Mouse (Mus musculus): ENCODE results near the gene H2-M5. TPM values are rescaled to one million over a fixed set of nuclear protein-coding genes. Genes with fewer than 3 reads are reported as not detected.
"Not testable (repeated sequence)": the region's sequence is repeated elsewhere in the genome, so short reads cannot be mapped to it uniquely, and the experiment has no call there.

H2-M5 gene
- total RNA-seq, 2 experiments from 2014 or later, result 1.6 to 1.7 TPM

DNA sequence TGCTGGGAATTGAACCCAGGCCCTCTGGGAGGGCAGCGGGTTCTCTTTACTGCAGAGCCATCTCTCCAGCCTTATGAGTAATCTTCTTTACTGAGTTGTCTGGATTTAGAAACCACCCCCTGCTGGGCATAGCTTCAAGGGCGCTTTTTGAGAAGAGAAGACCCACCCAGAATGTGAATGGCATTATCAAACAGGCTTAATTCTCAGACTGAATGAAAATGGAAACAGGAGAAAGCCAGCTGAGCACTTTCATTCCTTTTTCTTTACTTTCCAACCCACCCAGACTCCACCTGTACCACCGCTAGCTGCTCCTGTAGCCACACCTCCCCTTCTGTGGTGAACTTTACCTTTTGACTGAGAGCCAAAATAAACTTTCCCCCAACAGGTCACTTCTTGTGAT, 6.1 kb upstream of the H2-M5 start:
- peak in 1 of 2 experiments; percentile 57 for DNase-seq (ENCODE audit: low spot score in 2 of 2)
- intact Hi-C loops (cut with DNase I), result loop anchor here (5.0 kb wide), 1 partner anchor 83 kb away; no protein-coding TSS in a partner anchor

DNA sequence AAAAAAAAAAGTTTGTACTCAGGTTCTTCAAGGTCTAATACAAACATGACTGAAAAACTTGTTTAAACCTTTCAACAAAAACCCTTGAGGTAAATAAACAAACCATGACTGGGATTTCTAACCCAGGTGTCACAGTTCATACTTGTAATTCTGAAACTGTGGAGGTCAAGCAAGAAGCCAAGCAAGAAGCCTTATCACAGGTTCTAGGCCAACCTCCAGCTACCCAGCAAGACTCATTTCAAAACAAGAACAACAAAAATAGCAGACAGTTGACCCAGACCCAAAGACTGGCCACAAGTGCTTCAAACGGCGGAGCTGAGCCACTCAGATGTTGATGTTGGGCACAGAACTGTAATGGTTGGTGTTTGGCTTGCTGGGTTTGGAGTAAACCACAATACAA, 5.2 kb upstream of the H2-M5 start:
- DNase-seq (ENCODE audit: low spot score in 2 of 2), result no peak
- intact Hi-C loops (cut with DNase I), result loop anchor here (5.0 kb wide), 1 partner anchor 37 kb away; the partner anchor contains the start of genes Znrd1 and Znrd1as

- intact Hi-C loops (cut with DNase I), result loop anchor here (5.0 kb wide), 1 partner anchor 37 kb away; the partner anchor contains the start of genes Znrd1 and Znrd1as
- DNase-seq (ENCODE audit: low spot score in 2 of 2), result no peak
These were observed 4.5 kb upstream of the H2-M5 start for GRCm38 (mm10) chr17:36993770-36994325.

DNA sequence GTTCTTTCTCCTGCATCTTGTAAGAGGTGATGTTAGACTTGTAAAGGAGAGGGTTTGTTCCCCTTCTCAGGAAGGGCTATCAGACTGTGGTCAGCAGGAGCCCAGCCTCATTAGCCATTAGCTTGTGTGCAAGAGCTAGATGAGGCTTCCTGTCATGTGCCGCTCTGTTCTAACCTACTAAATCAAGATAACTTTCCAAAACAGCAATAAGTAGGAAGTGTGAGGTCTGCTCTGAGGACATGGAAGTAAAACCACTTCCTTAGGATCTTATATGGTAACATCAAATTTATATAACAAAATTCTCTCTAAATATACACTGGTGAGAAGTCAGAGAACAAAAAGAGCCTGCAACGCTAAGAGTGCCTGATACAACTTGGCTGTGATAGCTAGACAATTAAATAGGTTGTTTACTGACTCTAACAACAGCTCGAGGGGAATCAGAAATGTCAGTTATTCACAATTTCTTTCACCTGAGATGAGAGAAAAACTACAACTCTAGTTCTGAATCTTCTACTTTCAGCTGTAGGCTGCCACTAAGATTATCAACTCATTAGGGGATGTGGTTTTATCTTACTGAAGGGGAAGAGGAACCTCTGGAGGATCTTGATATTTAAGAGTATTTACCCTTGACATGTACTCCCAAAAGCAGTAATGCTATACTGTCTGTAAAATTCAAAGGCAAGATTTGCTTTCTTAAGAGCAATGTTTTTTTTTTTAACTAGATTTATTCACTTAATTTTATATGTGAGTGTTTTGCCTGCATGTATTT, 3.2 kb upstream of the H2-M5 start:
- DNase-seq (ENCODE audit: low spot score in 2 of 2), result peak in 1 of 2 experiments; percentile 69
- intact Hi-C loops (cut with DNase I), result loop anchor here (5.0 kb wide), 1 partner anchor 35 kb away; the partner anchor contains the start of genes Znrd1 and Znrd1as

DNA sequence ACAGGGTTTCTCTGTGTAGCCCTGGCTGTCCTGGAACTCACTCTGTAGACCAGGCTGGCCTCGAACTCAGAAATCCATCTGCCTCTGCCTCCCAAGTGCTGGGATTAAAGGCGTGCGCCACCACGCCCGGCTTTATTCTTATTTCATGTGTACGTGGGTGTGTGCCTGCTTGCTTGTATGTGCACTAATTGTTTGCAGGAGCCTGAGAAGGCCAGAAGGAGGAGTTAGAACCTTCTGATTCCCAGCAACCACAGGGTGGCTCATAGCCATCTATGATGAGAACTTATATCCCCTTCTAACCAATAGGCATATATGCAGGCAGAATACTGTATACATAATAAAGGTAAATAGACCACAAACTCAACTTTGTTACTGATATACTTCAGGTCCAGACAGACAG, 1.3 kb upstream of the H2-M5 start:
- intact Hi-C loops (cut with DNase I), result loop anchor here (5.0 kb wide), 1 partner anchor 33 kb away; the partner anchor contains the start of genes Znrd1 and Znrd1as

GRCm38 (mm10) chr17:36988475-36988874, 862 bp downstream of the H2-M5 start:
- DNase-seq (ENCODE audit: low spot score in 2 of 2), result peak in 1 of 2 experiments; percentile 15
- intact Hi-C loops (cut with DNase I), result no loop called here

More for the DNA sequence above, 1.3 kb upstream of the H2-M5 start:
- not testable (repeated sequence) for DNase-seq (ENCODE audit: low spot score in 2 of 2)

- DNase-seq (ENCODE audit: low spot score in 2 of 2), result no peak
- intact Hi-C loops (cut with DNase I), result no loop called here
These were observed 6.8 kb downstream of the H2-M5 start for GRCm38 (mm10) chr17:36982253-36983155.

DNA sequence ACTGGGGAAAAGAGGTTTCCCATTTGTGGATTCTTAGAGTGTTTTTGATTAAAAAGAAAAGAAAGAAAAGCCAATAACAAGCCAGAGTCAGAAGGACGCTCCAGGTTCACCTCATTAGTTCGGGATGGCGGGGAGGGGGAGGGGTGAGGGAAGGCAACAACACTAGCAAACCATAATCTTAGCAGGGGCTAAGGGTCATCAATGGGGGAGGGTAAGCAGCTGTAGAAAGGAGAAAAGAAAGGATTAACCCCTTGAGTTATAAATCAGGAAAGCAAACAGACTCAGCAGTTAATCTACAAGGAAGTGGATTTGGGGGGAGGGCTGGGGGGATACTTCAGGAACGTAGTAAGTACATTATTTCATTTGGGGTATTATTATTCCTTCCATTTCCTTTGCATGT, 7.5 kb downstream of the H2-M5 start:
- intact Hi-C loops (cut with DNase I), result no loop called here
- DNase-seq (ENCODE audit: low spot score in 2 of 2), result no peak

DNA sequence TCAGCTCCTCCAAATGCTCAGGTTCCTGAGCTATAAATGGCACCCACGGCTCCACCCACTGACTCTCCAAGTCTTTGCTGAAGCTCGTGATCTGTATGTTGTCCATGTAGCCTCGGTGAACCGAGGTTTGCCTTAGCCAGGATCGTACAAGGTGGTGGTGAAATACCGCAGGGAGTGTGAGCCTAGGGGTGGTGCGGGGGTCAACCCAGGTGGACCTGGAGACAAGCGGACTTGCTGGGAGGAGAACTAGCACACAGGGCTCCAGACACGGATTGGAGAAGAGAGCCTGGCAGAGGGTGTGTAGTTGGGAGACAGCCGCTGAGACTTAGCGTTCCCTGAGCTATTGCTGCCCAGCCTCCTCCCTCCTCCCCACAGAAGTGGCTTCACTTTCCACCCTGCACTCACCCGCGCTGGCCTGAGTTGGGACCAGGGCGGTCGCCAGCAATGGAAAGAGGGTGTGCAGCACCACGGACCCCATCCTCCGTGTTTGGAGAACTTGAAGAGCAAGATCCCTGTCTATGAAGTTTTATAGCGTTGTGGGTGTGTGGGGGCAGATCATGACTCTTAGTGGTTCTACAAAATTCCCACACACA, 8.0 kb downstream of the H2-M5 start, which contains the start of gene 2410137M14Rik:
Gene 2410137M14Rik (minus strand): TSS at position 17 of the 593 bp plus-strand sequence.
- peak; percentile 47 to 66 for DNase-seq (ENCODE audit: low spot score in 2 of 2)
- intact Hi-C loops (cut with DNase I), result no loop called here

GRCm38 (mm10) chr17:36973271-36973787, 16.0 kb downstream of the H2-M5 start:
- intact Hi-C loops (cut with DNase I), result no loop called here
- DNase-seq (ENCODE audit: low spot score in 2 of 2), result no peak

DNA sequence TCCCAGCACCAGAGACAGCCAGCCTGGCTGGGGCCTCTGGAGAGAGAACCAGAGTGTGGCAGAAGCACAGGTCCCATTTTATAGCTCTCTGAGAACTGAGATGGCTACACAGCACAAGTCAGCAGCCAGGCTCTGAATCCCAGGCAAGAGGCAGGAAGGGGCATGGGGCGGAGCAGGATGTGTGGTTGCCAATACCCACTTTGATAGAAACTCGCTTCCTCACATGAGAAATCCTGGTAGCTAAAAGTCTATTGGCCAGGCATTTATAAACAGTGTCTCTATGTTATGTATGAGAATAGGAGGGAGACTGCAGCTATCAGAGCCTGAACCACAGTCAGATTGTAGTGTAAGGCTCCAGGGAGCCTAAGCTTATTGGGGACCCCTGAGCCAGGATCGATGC, 16.5 kb downstream of the H2-M5 start:
- DNase-seq (ENCODE audit: low spot score in 2 of 2), result no peak
- intact Hi-C loops (cut with DNase I), result no loop called here

- peak in 1 of 2 experiments; percentile 32 for DNase-seq (ENCODE audit: low spot score in 2 of 2)
- intact Hi-C loops (cut with DNase I), result no loop called here
These were observed 18.0 kb downstream of the H2-M5 start for GRCm38 (mm10) chr17:36971172-36971850.

DNA sequence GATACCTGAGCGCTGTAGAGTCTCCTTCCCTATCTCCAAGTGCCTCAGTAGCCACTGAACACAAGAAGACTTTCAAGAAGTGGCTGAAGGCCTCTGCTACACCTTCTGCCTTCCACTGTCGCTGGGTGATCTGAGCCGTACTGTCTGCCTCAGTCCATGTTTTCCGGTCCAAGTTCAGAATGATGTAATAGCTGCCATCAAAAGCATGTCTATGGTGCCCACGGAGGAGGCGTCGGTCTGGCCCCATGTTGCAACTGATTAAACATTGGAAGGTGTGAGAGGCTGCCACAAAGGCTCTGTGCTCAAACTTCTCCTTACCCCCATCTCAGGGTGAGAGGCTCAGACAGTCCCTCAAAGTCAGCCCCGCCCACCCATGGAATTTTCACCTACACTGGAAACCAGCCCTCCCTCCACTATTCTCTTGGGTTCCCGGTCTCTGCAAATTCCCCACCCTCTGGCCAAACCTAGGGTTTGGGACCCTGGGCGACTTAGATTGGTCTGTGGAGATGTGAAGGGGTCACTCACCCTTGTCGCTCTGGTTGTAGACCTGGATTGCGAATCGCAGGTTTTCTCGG, 18.9 kb downstream of the H2-M5 start:
- DNase-seq (ENCODE audit: low spot score in 2 of 2), result no peak
- intact Hi-C loops (cut with DNase I), result no loop called here

- intact Hi-C loops (cut with DNase I), result no loop called here
- no peak for DNase-seq (ENCODE audit: low spot score in 2 of 2)
These were observed 22.5 kb downstream of the H2-M5 start for GRCm38 (mm10) chr17:36966875-36967274.

- no peak for DNase-seq (ENCODE audit: low spot score in 2 of 2)
- intact Hi-C loops (cut with DNase I), result no loop called here
These were observed 28.2 kb downstream of the H2-M5 start for GRCm38 (mm10) chr17:36961125-36961524.

DNA sequence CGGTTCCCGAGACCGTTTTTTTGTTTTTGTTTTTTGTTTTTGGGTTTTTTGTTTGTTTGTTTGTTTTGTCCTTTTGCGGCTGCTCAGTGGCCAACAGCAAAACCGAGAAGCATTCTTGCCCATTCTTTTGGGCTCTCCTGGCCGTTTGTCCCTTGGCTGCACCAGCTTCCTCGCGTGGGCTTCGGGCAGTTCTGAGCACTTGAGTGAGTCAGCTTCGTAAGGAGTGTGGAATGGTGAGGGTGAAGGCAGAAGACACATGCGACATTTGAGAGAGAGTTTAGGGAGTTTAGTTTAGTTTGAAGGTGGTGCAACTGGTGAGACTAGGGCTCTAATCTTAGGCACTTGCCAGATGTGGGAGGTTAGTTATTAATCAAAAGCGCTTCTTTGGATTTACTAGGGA, 30.5 kb downstream of the H2-M5 start:
- no peak for DNase-seq (ENCODE audit: low spot score in 2 of 2)
- intact Hi-C loops (cut with DNase I), result loop anchor here (1.0 to 10.0 kb wide), 3 partner anchors 33 to 984 kb away; partner anchors contain the start of gene Gnl1

DNA sequence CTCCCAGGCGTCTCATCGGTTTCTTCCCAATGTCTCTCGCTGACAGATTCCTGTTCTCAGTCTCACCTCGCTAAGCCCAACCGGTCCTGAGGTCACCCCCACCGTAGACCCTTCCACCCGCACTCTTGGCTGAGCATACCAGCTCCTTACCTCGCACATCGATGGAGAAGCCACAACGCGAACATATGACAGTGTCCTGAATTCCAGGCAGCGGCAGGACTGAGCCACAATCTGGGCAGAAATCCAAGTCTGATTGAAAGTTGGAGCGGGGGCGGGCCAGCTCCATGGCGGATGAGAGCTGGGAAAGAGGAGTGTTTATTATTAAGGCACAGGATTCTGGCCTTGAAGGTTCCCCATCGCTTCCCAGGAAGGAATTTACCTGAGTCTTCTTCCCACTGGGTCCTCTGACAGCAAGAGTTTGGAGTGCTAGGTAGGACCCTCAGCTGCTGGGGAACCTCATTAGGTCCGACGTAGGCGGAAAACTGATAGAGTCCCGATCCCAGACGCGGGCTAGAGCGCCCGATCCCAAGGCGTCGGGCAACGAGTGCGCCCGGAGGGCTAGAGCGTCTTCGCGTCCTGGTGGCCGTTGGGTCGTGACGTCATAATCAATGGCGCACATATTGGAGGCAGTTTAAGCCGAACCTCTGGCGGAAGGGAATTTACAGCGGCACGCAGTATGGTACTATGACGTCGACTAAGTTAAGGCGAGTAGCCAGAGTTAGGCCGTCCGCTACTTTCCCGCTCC, 31.2 kb downstream of the H2-M5 start, which contains the start of the genes Znrd1 and Znrd1as:
Gene Znrd1 (minus strand): TSS at position 561 of the 745 bp plus-strand sequence.
Gene Znrd1as (plus strand): TSS at position 594 of the 745 bp plus-strand sequence.
- intact Hi-C loops (cut with DNase I), result loop anchor here (1.0 to 10.0 kb wide), 3 partner anchors 34 to 983 kb away; partner anchors contain the start of gene Gnl1
- DNase-seq (ENCODE audit: low spot score in 2 of 2), result peak; percentile 97 to 98
